ENCODE assay signal across 26 mouse cellular contexts in the genomic region with DNA sequence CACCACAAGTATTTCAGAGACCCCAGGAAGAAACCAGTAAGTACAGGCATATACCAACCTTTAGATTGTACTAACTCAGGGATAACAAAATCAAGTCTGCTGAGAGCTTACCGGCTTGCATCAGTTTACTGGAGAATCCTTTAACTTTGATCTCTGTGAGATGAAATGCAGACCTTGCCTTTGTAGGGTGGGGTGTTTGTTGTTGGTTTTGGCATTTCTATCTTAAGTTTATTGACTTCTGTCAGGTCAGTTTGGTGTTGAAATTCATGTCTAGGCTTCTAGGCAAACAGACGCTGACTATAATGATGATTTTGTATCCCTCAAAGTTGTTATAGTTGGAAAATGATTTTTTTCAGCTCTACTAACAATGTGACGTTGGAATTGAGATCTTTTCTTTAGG.
"Had no signal": no experiment of that assay in that cellular context is flagged by ENCODE, and none has a peak within 500 bp of the region (broad histone marks: within the 10 kb centered on the region; RNA-seq: fewer than 3 reads in every experiment).

No protein-coding gene starts in this region.

- H3K9ac ChIP-seq: embryonic facial prominence, embryonic 12.5 days; embryonic facial prominence, embryonic 13.5 days; embryonic facial prominence, embryonic 15.5 days; forebrain, embryonic 12.5 days; forebrain, embryonic 13.5 days; forebrain, embryonic 15.5 days; forebrain, postnatal 0 days had no signal

- H3K27me3 ChIP-seq: embryonic facial prominence, embryonic 12.5 days; embryonic facial prominence, embryonic 13.5 days; embryonic facial prominence, embryonic 15.5 days; forebrain, embryonic 12.5 days; forebrain, embryonic 13.5 days; forebrain, embryonic 15.5 days had no signal

- H3K4me1 ChIP-seq: embryonic facial prominence, embryonic 10.5 days; embryonic facial prominence, embryonic 12.5 days; embryonic facial prominence, embryonic 13.5 days; embryonic facial prominence, embryonic 15.5 days; forebrain, embryonic 10.5 days; forebrain, embryonic 12.5 days; forebrain, embryonic 13.5 days; forebrain, embryonic 15.5 days had no signal

- H3K36me3 ChIP-seq: embryonic facial prominence, embryonic 10.5 days; embryonic facial prominence, embryonic 12.5 days; embryonic facial prominence, embryonic 13.5 days; embryonic facial prominence, embryonic 15.5 days; forebrain, embryonic 10.5 days; forebrain, embryonic 12.5 days; forebrain, embryonic 15.5 days had no signal

- H3K27ac ChIP-seq: embryonic facial prominence, embryonic 10.5 days; embryonic facial prominence, embryonic 12.5 days; embryonic facial prominence, embryonic 13.5 days; embryonic facial prominence, embryonic 15.5 days; forebrain, embryonic 10.5 days; forebrain, embryonic 12.5 days; forebrain, embryonic 13.5 days; forebrain, embryonic 15.5 days; gastrocnemius, adult 2 months; heart, adult 2 months had no signal

- H3K4me3 ChIP-seq: embryonic facial prominence, embryonic 10.5 days; embryonic facial prominence, embryonic 12.5 days; embryonic facial prominence, embryonic 13.5 days; embryonic facial prominence, embryonic 15.5 days; erythroblast, embryonic 14.5 days; forebrain, embryonic 10.5 days; forebrain, embryonic 12.5 days; forebrain, embryonic 13.5 days; forebrain, embryonic 15.5 days; gastrocnemius, adult 2 months; heart, adult 2 months had no signal

- DNase-seq: cerebellum, adult 8-10 months; cerebellum, adult 9-10 months; cerebellum, adult 9-11 months; cerebellum, postnatal 10 days; cerebellum, postnatal 14 days; cerebellum, postnatal 25 days; cerebellum, postnatal 36 days; embryo, embryonic 11 days; forebrain, postnatal 0 days; gastrocnemius, adult 2 months; gastrocnemius, postnatal 10 days; gastrocnemius, postnatal 14 days; gastrocnemius, postnatal 25 days; gastrocnemius, postnatal 36 days; heart, adult 11 months; heart, adult 18-20 months; heart, adult 2 months had no signal
